Mouse (Mus musculus) gastrocnemius, postnatal 10 days (tissue): ENCODE data around the gene Matk. TPM values are rescaled to one million over a fixed set of nuclear protein-coding genes. Genes with fewer than 3 reads are reported as not detected.

ENCODE experiments used
- DNase-seq: peaks from one replicate; pipeline ENCODE4 v3.0.0; 2021; ENCODE audit warnings: mixed read lengths
- total RNA-seq, 2 experiments: library from RNA; stranded (reverse); gene quantifications; 2 replicates each; pipeline ENCODE4 v1.2.3; 2021

Matk gene
- total RNA-seq, 2 experiments from 2014 or later, result 0.70 to 1.3 TPM

DNA sequence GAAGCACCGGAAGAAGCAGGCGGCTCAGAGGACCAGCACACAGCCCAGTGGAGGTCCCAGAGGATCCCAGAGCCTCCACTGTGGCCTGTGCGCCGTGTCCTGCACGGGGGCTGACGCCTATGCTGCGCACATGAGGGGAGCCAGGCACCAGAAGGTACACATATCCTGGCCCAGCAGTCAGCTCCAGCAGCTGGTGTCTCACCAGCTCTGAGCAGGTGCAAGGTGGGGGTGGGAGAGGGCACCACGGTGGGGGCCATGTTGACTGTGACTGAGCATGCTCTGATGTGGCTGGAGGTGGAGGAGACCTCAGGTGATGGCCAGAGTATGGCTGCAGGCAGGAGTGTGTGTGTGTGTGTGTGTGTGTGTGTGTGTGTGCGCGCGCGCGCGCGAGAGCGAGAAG lies 10.7 kb upstream of the Matk start:
- no peak for DNase-seq

DNA sequence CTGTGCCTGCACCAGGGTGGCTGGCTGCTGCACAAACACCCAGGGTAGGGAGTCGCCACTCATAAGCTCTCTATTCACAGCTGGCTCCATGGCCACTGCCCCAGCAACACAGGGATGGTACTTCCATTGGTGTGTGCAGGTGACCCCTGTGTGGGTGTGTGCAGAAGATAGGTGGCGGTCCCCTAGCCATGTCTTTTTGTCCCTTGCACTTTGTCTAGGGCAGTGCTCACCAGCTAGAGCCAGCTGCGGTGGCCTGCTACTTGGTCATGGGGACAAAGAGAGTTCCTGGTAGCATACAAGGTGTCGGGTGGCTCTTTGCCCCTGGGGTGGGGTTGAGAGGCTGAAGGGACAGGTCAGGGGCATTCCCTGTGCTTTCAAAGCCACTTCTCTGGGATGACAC lies 8.6 kb upstream of the Matk start:
- DNase-seq, result no peak

DNA sequence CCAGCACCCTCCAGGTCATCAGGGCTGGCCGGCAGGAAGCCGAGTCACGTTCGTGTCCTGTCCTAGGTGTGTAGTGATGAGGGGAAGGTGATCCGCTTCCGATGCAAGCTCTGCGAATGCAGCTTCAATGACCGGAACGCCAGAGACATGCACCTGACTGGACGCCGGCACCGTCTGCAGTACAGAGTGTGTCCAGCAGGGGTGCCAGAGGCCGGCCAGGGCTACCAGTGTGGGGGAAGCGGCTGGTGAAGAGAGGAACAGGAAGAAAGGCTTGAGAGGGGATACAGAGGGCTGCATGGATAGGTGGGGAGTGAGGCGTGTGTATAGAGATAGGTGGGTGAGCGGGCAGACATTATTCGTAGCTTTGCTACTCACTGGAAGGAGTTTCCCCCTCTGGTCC lies 8.1 kb upstream of the Matk start:
- peak; percentile 89 for DNase-seq

DNA sequence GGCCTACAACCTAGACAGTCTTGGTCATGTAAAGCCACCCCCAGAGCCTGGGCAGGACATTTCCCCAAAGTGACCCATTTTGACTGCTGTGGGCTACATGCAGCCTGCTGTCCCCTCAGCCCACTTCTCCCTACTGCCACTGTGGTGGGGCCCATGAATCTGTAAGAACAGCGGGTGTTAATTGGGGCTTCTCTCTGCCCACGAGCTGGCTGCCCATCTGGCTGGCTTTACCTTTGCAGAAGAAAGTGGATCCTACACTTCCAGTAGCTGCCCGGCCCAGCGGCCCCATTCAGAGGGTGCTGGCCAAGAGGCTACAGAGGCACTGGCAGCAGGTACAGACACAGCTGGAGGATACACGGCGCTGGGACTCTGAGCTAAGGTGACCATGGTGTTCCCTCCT lies 7.6 kb upstream of the Matk start:
- DNase-seq, result no peak

DNA sequence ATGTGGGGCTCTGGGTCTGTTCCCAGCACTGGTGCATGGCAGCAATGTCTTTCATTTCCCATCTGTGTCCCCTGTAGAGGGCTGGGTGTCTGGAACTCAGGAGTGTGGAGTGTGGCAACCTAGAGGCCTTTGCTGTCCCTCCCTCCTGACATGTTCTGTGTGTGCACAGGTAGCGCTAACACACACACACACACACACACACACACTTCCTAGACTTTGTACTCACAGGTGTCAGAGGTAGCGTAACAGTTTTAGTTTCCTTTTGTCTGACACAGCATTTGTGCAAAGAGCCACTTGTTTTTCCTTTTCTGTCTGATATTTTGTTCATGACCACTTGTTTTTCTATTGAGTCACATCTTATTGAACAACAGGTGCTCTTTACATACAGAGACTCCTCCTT lies 4.9 kb upstream of the Matk start:
- DNase-seq, result no peak

DNA sequence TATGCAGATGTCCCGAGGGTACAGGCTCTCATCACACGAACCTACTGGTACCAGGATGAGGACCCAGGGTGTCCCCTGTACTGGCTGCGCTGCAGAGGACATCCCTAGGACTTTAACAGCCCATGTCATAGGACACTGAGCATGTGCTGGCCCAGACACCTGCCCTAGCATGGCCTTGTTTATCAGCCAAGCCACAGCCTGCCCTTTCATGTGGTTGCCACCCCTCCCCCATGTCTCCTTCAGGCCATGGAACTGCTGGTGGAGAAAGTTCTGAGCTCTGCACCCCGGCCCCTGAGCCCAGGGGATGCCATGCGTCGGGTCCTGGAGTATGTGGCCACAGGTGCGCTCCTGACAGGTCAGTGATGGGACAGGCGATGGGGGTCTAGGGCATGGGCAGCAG lies 3.3 kb upstream of the Matk start:
- no peak for DNase-seq

DNA sequence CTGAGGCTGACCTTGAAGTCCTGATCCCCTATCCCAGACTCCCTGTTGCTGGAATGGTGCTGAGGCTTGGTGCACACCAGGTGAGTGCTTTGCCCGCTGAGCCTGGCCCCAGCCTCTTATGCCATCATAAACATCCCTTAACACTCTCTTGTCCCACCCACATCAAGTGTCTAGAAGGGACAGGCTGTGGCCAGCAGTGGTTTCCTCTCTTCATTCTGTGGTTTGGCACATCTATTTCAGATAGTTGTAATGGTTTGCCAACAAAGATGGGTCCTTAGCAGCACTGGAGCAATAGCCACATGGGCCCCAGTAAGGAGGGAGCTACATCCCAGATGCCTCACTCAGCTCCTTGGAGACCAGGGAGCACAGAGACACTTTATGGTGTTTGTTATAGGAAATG lies 2.2 kb downstream of the Matk start:
- no peak for DNase-seq

DNA sequence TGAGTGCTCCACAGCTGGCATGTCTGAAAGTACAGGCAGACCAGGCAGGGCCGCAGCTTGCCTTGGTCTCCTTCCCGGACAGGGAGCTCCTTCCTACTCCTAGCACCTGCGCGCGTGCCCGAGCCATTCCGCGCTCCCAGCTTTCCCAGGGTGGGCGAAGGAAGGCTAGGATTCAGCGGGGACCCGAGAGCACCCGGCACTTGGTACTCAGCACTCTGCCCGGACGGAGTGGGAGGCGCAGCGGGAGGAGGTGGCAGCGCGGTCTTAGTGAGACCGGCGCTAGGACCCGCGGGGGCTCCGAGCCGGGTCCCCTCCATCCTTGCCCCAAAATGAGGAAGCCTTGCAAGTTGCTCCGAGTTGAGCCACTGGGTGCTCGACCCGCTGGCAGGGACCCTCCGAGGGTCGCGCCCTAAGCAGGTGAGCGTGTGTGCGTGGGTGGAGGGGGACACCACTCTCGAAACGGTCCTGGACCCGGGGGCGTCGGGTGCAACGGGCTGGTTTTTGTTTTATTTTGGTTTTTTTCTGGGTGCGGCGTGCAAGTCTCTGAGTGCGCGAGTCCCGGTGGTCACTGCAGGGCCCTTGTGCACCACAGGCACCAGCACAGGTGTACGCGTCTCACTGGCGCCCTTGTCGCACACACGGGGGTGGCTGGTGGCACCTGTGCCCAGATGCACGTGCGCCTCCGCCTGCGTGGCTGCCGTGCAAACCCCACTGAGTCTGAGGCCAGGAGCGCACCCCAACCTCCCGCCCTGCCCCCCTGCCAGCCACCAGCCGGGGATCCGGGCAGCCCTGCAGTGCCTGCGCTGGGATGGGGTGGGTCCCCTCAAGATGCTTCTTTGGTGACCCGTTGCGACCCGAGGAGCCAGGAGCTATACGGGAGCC lies 4.7 kb downstream of the Matk start:
- no peak for DNase-seq

DNA sequence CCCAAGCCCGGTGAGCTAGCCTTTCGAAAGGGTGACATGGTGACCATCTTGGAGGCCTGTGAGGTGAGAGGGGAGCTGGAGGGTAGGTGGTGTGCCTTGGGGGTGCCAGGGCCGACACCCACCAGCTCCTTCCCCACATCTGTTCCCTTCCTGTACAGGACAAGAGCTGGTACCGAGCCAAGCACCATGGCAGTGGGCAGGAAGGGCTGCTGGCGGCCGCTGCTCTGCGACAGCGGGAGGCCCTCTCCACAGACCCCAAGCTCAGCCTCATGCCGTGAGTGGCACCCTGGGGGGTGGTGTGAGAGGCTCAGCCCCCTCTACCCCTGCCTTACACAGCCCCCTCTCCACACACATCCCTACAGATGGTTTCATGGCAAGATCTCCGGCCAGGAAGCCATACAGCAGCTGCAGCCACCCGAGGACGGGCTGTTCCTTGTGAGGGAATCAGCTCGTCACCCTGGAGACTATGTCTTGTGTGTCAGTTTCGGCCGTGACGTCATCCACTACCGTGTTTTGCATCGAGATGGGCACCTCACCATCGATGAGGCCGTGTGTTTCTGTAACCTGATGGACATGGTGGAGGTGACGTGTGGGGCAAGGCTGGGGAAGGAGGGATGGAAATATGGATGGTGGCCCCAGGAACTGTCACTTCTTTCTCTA lies 6.6 kb downstream of the Matk start:
- DNase-seq, result no peak

DNA sequence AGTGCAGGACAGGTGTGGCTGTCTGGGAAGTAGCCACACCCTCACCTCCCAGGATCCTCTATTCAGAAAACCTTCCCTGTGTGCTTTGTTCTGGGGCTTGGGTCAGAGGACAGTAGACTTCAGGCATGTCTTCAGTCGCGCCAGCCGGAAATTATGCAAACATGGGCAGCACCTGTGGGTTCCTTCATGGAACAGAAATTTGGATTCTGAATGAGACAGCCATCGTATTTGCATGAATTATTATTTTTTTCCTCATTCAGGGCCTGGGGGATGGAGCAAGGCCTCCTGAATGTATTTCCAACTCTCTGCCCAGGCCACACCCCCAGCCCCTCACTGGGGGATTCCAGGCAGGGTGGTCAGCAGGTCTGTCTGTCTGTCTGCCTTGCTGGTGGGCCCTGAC lies 8.3 kb downstream of the Matk start:
- no peak for DNase-seq

DNA sequence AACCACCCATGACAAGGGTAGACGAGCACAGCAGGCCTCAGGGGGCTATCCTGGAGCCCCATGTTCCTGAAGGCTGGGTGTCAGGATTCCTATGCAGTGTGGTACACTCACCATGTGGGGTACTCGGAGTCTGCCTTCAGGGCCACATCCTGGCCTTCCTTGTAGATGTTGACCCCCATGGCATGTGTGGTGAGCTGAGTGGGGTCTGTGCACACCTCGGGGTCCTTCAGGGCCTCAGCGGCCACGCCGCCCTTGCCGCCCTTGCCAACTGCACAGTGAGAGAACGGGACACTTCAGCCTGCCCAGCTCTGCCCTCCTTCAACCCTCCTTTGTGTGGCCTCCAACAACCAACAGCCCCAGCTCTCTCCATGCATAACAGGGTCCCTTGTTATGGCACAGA lies 12.8 kb downstream of the Matk start:
- DNase-seq, result no peak

DNA sequence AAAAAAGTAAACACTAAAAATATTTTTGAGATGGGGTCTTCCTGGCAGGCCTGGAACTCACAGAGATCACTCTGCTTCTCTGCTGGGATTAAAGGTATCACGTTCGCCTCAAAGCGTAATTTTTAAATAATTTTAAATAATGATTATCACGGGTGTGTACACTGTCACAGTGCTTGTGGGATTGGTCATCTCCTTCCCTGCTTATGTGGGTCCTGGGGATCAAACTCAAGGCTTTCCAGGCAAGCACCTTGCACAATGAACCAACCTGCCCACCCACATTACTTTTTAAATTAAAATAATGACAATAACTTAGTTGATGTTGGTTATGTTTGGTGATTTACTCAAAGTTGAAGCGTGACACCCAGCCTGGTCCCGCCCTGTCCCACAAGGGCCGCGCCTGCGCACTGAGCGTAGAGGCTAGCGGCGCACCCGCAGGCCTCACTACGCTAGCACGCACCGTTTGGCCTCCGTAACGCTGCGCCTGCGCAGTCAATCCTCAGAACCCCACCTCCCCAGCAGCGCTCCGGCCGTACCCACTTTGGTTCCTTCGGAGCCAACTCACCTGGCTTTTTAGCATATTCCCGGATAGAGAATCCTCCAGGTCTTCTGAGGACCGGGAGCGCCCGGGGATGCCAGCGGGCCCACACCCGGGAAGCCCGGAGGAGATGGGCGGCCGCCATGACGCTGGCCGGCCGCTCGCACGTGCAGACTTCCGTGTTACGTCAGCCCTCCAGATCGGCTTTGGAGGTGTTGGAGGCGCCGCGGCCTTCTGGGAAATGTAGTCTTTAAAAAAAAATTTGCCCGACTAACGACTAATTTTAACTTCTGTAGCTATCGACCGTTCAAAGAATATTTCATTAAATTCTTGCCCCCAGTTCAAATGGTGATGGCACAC lies 13.7 kb downstream of the Matk start, which contains the start of the genes Mrpl54 and Apba3:
Gene Mrpl54 (minus strand): TSS at position 724 of the 895 bp plus-strand sequence.
Gene Apba3 (plus strand): TSS at position 750 of the 895 bp plus-strand sequence.
- peak; percentile 98 for DNase-seq

DNA sequence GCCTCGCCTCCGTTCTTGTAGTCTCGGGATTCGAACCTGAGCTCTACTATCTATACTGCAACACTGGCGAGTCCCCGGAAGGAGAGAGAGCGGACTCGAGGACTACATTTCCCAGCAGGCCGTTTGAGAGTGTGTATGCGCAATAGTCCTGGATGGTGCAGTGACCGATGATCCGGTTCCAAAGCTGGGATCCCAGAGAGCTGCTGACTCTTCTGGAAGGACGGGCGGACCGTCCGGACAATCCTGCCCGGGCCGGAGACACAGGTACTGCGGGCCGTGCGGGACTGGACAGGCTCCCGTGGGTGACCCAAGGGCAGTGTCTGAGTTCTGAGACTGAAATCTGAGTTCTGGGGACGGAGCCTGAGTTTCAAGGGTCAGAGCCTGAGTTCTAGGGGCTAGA lies 15.3 kb downstream of the Matk start:
- DNase-seq, result peak; percentile 75

DNA sequence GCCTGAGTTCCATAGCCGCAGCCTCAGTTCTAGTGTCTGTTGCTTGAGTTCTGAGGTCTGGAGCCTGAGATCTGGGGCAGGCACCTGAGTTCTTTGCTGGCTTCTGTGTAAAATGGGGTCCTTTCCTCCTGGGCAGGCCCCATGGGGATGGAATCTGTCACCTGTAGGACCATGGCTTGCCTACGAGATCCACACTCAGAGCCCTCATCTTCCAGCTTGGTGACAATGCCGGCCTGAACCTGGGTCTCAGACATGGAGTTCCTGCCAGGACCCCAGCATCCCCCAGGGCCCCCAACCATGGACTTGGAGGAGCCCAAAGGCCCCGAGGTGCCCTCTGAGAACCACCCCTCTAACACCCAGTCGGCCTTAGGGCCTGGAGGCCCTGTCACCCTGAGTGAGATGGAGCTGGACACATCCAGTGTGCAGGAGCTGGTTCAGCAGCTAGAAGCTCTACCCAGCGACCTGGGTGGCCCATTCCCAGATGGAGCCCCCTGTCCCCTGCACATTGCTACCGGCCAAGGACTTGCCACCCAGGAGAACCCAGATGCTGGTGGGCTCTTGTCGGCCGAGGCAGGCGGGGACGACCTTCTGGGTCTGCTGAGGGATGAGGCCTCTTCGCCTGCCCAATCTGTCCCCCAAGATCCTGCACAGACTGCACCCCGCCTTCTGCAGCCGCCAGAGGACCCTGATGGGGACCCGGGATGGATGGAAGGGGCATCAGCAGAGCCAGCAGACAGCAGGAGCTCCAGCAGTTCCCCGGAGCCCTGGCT lies 16.1 kb downstream of the Matk start:
- no peak for DNase-seq

DNA sequence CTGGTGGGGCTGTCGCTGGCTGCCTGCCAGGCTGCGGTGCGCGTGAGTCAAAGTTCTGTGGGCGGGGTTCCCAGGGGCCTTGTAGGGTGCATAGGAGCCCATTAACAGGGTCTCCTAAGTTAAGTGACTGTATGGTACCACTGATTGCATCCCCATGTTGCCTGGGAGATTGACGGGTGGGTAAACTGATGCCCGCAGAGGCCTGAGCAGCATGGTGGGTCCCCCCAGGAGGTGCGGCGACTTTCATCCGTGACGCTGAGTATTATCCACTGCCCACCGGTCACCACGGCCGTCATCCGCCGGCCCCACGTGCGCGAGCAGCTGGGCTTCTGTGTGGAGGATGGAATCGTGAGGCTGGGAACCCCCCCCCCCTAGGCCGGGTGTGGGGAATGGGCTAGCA lies 19.6 kb downstream of the Matk start:
- DNase-seq, result no peak

DNA sequence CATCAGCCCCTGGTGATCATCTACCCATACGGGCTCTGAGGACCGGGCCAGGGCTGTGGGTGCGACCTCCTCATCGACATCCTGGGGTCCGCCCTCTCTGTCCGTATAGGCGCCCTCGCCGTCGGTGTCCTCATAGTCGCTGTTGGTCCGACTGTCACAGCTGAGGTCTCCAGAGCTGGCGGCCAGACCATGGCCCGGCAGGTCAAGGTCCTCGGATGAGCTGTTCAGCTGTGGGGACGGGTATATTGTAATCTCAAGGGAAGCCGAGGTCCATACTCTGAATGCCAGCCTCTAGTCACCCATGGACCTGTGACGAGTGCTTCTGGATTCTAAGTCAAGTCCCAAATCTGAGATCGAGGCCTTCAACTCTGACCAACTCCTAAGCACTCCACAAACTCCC lies 21.1 kb downstream of the Matk start:
- DNase-seq, result no peak

DNA sequence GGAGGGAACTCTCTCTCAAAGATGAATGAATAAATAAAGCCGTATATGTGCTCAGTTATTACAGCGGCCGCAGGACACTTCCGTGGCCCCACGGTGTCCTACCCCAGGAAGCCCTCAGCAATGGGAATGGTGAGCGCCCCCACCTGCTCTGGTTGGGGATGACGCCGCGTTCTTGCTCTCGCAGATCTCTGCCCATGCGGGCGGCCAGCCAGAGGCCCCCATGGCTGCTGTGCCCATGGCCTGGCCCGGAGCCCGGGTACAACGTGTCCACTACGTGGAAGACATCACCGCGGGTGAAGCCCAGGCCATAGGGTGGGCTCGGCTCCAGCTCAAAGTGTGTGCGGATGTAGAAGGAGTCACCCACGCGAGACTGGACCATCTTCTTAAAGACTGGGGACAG lies 24.9 kb downstream of the Matk start:
- DNase-seq, result no peak

DNA sequence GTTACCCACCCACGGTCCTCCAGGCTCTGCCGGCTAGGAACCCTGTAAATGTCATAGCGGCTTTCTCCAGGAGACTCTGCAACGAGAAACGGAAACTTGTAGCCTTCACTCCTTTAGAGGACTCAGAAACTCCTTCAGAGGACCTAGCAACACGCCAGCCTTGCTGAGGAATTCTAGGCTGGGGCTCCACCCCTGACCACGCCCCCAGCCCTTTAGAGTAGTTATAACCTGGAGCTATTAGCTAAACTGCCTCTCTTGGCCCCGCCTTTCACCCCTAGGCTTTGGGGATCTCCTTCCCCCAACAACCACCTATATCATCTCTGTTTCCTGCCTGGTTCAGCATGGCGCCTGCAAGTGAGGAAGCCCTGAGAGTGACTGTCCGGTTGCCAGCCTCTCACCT lies 26.8 kb downstream of the Matk start:
- no peak for DNase-seq

DNA sequence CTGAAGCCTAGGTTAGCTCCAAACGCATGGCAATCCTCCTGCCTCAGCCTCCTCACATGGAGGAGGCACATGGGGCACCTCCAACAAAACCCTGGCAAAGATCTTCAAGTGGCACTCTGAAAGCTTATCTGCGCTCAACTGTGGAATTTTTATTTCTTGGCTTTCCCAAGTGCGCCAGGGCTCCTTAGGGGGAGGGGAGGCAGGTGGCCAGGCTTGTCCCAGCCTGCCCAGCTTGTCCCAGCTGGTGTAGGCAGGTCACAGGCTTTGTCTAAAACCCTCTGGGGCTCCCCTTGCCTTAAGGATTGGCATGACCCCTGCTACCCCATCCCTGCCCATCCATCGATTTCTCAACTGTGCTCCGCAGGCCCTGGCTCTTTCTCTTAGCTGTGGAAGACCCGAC lies 31.5 kb downstream of the Matk start:
- no peak for DNase-seq

DNA sequence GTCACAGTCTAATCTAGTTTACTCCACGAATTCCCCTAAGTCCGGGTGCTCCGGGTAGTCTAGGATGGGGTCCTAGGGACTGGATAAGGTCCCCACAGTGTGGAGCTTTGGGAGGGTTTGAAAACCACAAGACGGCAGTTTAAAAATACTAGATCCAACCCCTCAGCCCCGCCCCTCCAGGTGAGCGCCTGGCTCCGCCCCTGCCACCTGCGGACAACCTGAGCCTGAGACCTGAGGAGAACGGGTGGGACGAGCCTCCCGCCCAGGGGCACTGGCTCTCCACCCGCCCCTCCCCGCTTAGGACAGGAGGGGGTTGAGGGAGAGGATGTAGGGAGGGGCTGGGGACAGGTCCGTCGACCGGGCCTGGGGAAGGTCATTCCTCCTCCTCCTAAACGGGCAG lies 32.0 kb downstream of the Matk start:
- no peak for DNase-seq

DNA sequence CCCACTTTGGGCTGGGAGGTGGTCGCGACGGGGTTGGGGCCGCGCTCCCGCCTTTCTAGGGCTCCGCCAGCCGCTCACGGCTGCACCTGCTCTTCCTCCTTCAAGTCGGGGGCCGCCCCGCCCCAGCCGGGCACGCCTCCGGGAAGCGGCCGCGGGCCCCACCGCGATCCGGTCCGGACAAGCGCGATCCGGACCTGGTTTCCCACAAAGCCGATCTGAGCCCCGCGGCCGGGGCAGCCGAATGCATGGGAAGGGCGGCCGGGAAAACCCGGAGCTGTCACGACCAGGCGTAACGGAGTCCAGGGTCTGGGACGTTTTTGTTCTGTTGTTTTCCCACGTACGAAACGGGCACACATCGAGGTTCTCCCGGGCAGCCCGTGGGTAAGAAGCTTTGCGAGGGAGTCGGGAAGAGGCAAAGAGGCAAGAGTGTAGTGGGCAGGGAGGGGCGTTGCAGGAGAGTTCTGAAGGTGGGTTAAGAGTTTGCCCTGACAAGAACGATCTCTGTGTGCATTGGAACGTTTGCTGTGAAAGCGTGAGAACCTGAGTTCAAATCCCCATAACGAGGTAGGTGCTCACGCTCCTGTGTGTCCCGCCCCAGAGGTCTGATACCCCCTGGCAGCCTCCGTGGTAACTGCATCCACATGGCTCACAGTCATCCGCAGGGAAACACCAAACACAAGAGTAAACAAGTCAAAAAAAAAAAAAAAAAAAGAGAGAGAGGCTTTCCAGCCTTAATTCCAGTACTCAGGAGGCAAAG lies 33.1 kb downstream of the Matk start:
- DNase-seq, result peak; percentile 92
